Mouse (Mus musculus): Measurements from ENCODE around the gene Hdac9. TPM values are rescaled to one million over a fixed set of nuclear protein-coding genes. Genes with fewer than 3 reads are reported as not detected.
A peak's percentile ranks its signal among the peaks of the same experiment; 100 is the strongest.

Gene Hdac9
- polyA plus RNA-seq, 1 experiment from 2014 or later: 10.9 TPM

- H3K27ac ChIP-seq (ENCODE audit: low read depth, low read length): no peak overlapping the region
- H3K36me3 ChIP-seq (ENCODE audit: control insufficient read depth, insufficient read depth, low read length): no peaks in the 10 kb centered on the region
- WGBS: 94% methylated on average over 3 of the region's 3 CpGs
- H3K27me3 ChIP-seq (ENCODE audit: control insufficient read depth, insufficient read depth, low read length): no peaks in the 10 kb centered on the region
- DNase-seq (ENCODE audit: low spot score): no peak
- H3K4me1 ChIP-seq (ENCODE audit: control insufficient read depth, insufficient read depth, low read length): no peaks in the 10 kb centered on the region
- H3K4me3 ChIP-seq (ENCODE audit: low read depth, low read length): no peak overlapping the region
- no peak overlapping the region for H3K9ac ChIP-seq (ENCODE audit: low read length)
- no peak overlapping the region for H3K4me2 ChIP-seq (ENCODE audit: low read depth)
- no peak for ATAC-seq (ENCODE audit: insufficient read depth, low FRiP score, low TSS enrichment)
- H3K9me3 ChIP-seq (ENCODE audit: control insufficient read depth, low read length): no peaks in the 10 kb centered on the region
Measured at GRCm38 (mm10) chr12:34238796-34239195, 678.1 kb downstream of the Hdac9 start.

- ATAC-seq (ENCODE audit: insufficient read depth, low FRiP score, low TSS enrichment) (no peak), DNase-seq (ENCODE audit: low spot score) (no peak)
- H3K9me3 ChIP-seq (ENCODE audit: control insufficient read depth, low read length): no peaks in the 10 kb centered on the region
- H3K9ac ChIP-seq (ENCODE audit: low read length): no peak overlapping the region
- H3K4me1 ChIP-seq (ENCODE audit: control insufficient read depth, insufficient read depth, low read length): no peaks in the 10 kb centered on the region
- WGBS: 79% methylated on average over 4 of the region's 4 CpGs
- H3K27ac ChIP-seq (ENCODE audit: low read depth, low read length): no peak overlapping the region
- no peak overlapping the region for H3K4me3 ChIP-seq (ENCODE audit: low read depth, low read length)
- no peak overlapping the region for H3K4me2 ChIP-seq (ENCODE audit: low read depth)
- H3K27me3 ChIP-seq (ENCODE audit: control insufficient read depth, insufficient read depth, low read length): no peaks in the 10 kb centered on the region
- H3K36me3 ChIP-seq (ENCODE audit: control insufficient read depth, insufficient read depth, low read length): no peaks in the 10 kb centered on the region
Measured at GRCm38 (mm10) chr12:34231621-34232150, 685.2 kb downstream of the Hdac9 start.

- 63% methylated on average over 2 of the region's 2 CpGs for WGBS
- H3K4me2 ChIP-seq (ENCODE audit: low read depth): no peak overlapping the region
- no peaks in the 10 kb centered on the region for H3K36me3 ChIP-seq (ENCODE audit: control insufficient read depth, insufficient read depth, low read length)
- ATAC-seq (ENCODE audit: insufficient read depth, low FRiP score, low TSS enrichment) (no peak), DNase-seq (ENCODE audit: low spot score) (no peak)
- H3K27ac ChIP-seq (ENCODE audit: low read depth, low read length): no peak overlapping the region
- H3K9me3 ChIP-seq (ENCODE audit: control insufficient read depth, low read length): no peaks in the 10 kb centered on the region
- no peak overlapping the region for H3K9ac ChIP-seq (ENCODE audit: low read length)
- no peaks in the 10 kb centered on the region for H3K27me3 ChIP-seq (ENCODE audit: control insufficient read depth, insufficient read depth, low read length)
- no peak overlapping the region for H3K4me3 ChIP-seq (ENCODE audit: low read depth, low read length)
- H3K4me1 ChIP-seq (ENCODE audit: control insufficient read depth, insufficient read depth, low read length): peaks cover 5% of the 10 kb centered on the region; the same call in 1 of the 2 replicates
Measured at GRCm38 (mm10) chr12:34224505-34224904, 692.4 kb downstream of the Hdac9 start.

- H3K9me3 ChIP-seq (ENCODE audit: control insufficient read depth, low read length): no peaks in the 10 kb centered on the region
- H3K27me3 ChIP-seq (ENCODE audit: control insufficient read depth, insufficient read depth, low read length): no peaks in the 10 kb centered on the region
- no peaks in the 10 kb centered on the region for H3K36me3 ChIP-seq (ENCODE audit: control insufficient read depth, insufficient read depth, low read length)
- no peak overlapping the region for H3K4me3 ChIP-seq (ENCODE audit: low read depth, low read length)
- peaks cover 5% of the 10 kb centered on the region; the same call in 1 of the 2 replicates for H3K4me1 ChIP-seq (ENCODE audit: control insufficient read depth, insufficient read depth, low read length)
- DNase-seq (ENCODE audit: low spot score) (peak; percentile 18), ATAC-seq (ENCODE audit: insufficient read depth, low FRiP score, low TSS enrichment) (no peak)
- H3K4me2 ChIP-seq (ENCODE audit: low read depth): no peak overlapping the region
- WGBS: 51% methylated on average over 9 of the region's 9 CpGs
- no peak overlapping the region for H3K9ac ChIP-seq (ENCODE audit: low read length)
- H3K27ac ChIP-seq (ENCODE audit: low read depth, low read length): no peak overlapping the region
Measured at GRCm38 (mm10) chr12:34221014-34221413, 695.9 kb downstream of the Hdac9 start.

GRCm38 (mm10) chr12:34220051-34220926, 696.6 kb downstream of the Hdac9 start:
- 18% methylated on average over 9 of the region's 9 CpGs for WGBS
- ATAC-seq (ENCODE audit: insufficient read depth, low FRiP score, low TSS enrichment): no peak
- Histone ChIP-seq H3K4me3 (ENCODE audit: low read depth, low read length) (no peak overlapping the region), H3K4me1 (ENCODE audit: control insufficient read depth, insufficient read depth, low read length) (peaks cover 5% of the 10 kb centered on the region; the same call in 1 of the 2 replicates), H3K9me3 (ENCODE audit: control insufficient read depth, low read length) (no peaks in the 10 kb centered on the region), H3K27ac (ENCODE audit: low read depth, low read length) (no peak overlapping the region), H3K27me3 (ENCODE audit: control insufficient read depth, insufficient read depth, low read length) (no peaks in the 10 kb centered on the region), H3K36me3 (ENCODE audit: control insufficient read depth, insufficient read depth, low read length) (no peaks in the 10 kb centered on the region), H3K4me2 (ENCODE audit: low read depth) (no peak overlapping the region), H3K9ac (ENCODE audit: low read length) (no peak overlapping the region)
- DNase-seq (ENCODE audit: low spot score): peak; percentile 13

GRCm38 (mm10) chr12:34218561-34218960, 698.3 kb downstream of the Hdac9 start:
- Histone ChIP-seq H3K27ac (ENCODE audit: low read depth, low read length) (no peak overlapping the region), H3K9me3 (ENCODE audit: control insufficient read depth, low read length) (no peaks in the 10 kb centered on the region), H3K36me3 (ENCODE audit: control insufficient read depth, insufficient read depth, low read length) (no peaks in the 10 kb centered on the region), H3K4me2 (ENCODE audit: low read depth) (no peak overlapping the region), H3K4me3 (ENCODE audit: low read depth, low read length) (no peak overlapping the region), H3K9ac (ENCODE audit: low read length) (no peak overlapping the region), H3K27me3 (ENCODE audit: control insufficient read depth, insufficient read depth, low read length) (no peaks in the 10 kb centered on the region), H3K4me1 (ENCODE audit: control insufficient read depth, insufficient read depth, low read length) (peaks cover 5% of the 10 kb centered on the region; the same call in 1 of the 2 replicates)
- WGBS: 94% methylated on average over 2 of the region's 2 CpGs
- no peak for DNase-seq (ENCODE audit: low spot score)
- ATAC-seq (ENCODE audit: insufficient read depth, low FRiP score, low TSS enrichment): no peak

- Histone ChIP-seq H3K27me3 (ENCODE audit: control insufficient read depth, insufficient read depth, low read length) (no peaks in the 10 kb centered on the region), H3K4me2 (ENCODE audit: low read depth) (no peak overlapping the region), H3K4me1 (ENCODE audit: control insufficient read depth, insufficient read depth, low read length) (0 out of 2 replicates have a peak, but pooled peaks cover 3% of the 10 kb centered on the region), H3K4me3 (ENCODE audit: low read depth, low read length) (no peak overlapping the region), H3K27ac (ENCODE audit: low read depth, low read length) (no peak overlapping the region), H3K9ac (ENCODE audit: low read length) (no peak overlapping the region), H3K36me3 (ENCODE audit: control insufficient read depth, insufficient read depth, low read length) (no peaks in the 10 kb centered on the region), H3K9me3 (ENCODE audit: control insufficient read depth, low read length) (no peaks in the 10 kb centered on the region)
- ATAC-seq (ENCODE audit: insufficient read depth, low FRiP score, low TSS enrichment): no peak
- 24% methylated on average over 17 of the region's 17 CpGs for WGBS
- no peak for DNase-seq (ENCODE audit: low spot score)
Measured at GRCm38 (mm10) chr12:34215023-34216020, 701.6 kb downstream of the Hdac9 start.

GRCm38 (mm10) chr12:34212162-34212561, 704.7 kb downstream of the Hdac9 start:
- H3K27ac ChIP-seq (ENCODE audit: low read depth, low read length): no peak overlapping the region
- no peak for DNase-seq (ENCODE audit: low spot score)
- no peak overlapping the region for H3K9ac ChIP-seq (ENCODE audit: low read length)
- no peak overlapping the region for H3K4me3 ChIP-seq (ENCODE audit: low read depth, low read length)
- no peaks in the 10 kb centered on the region for H3K4me1 ChIP-seq (ENCODE audit: control insufficient read depth, insufficient read depth, low read length)
- H3K4me2 ChIP-seq (ENCODE audit: low read depth): no peak overlapping the region
- H3K9me3 ChIP-seq (ENCODE audit: control insufficient read depth, low read length): no peaks in the 10 kb centered on the region
- no peaks in the 10 kb centered on the region for H3K27me3 ChIP-seq (ENCODE audit: control insufficient read depth, insufficient read depth, low read length)
- no peaks in the 10 kb centered on the region for H3K36me3 ChIP-seq (ENCODE audit: control insufficient read depth, insufficient read depth, low read length)
- ATAC-seq (ENCODE audit: insufficient read depth, low FRiP score, low TSS enrichment): no peak
- WGBS: 83% methylated on average over 3 of the region's 3 CpGs

Measured in neural tube, embryonic 11.5 days (tissue).